Mouse (Mus musculus): ENCODE measurements around the gene Vmn1r213. TPM values are rescaled to one million over a fixed set of nuclear protein-coding genes. Genes with fewer than 3 reads are reported as not detected.

Vmn1r213 gene
- total and polyA plus RNA-seq, 3 experiments = not detected

Other genes starting within 250 kb of the Vmn1r213 start
- not detected in 2 replicates for gene Vmn1r208, start 230.3 kb upstream of the Vmn1r213 start, total RNA-seq (2012; rRNA removed)
- gene Vmn1r208, start 230.3 kb upstream of the Vmn1r213 start, polyA plus RNA-seq (2012; ENCODE audit: insufficient read depth in 1 of 2, insufficient read length in 2 of 2, low read depth in 1 of 2, low replicate concordance in 2 of 2, missing spikeins in 1 of 2) = not detected
- gene Vmn1r209, start 198.0 kb upstream of the Vmn1r213 start, total RNA-seq (2012; rRNA removed) = under 0.01 TPM in 1 of 2 replicates, not detected in the other
- gene Vmn1r209, start 198.0 kb upstream of the Vmn1r213 start, polyA plus RNA-seq (2012; ENCODE audit: insufficient read depth in 1 of 2, insufficient read length in 2 of 2, low read depth in 1 of 2, low replicate concordance in 2 of 2, missing spikeins in 1 of 2) = not detected
- 0.10 and 0.15 TPM in 2 replicates for gene Vmn1r210, start 176.3 kb upstream of the Vmn1r213 start, total RNA-seq (2012; rRNA removed)
- gene Vmn1r210, start 176.3 kb upstream of the Vmn1r213 start, polyA plus RNA-seq (2012; ENCODE audit: insufficient read depth in 1 of 2, insufficient read length in 2 of 2, low read depth in 1 of 2, low replicate concordance in 2 of 2, missing spikeins in 1 of 2) = under 1 TPM in 1 of 2 experiments, not detected in 1; 0.84 TPM
- 0.10 TPM in 1 of 2 replicates, not detected in the other for gene Vmn1r211, start 150.1 kb upstream of the Vmn1r213 start, total RNA-seq (2012; rRNA removed)
- under 1 TPM in 1 of 2 experiments, not detected in 1; 0.08 TPM for gene Vmn1r211, start 150.1 kb upstream of the Vmn1r213 start, polyA plus RNA-seq (2012; ENCODE audit: insufficient read depth in 1 of 2, insufficient read length in 2 of 2, low read depth in 1 of 2, low replicate concordance in 2 of 2, missing spikeins in 1 of 2)
- not detected in 2 replicates for gene Vmn1r212, start 123.5 kb upstream of the Vmn1r213 start, total RNA-seq (2012; rRNA removed)
- not detected for gene Vmn1r212, start 123.5 kb upstream of the Vmn1r213 start, polyA plus RNA-seq (2012; ENCODE audit: insufficient read depth in 1 of 2, insufficient read length in 2 of 2, low read depth in 1 of 2, low replicate concordance in 2 of 2, missing spikeins in 1 of 2)
- not detected in 2 replicates for gene Vmn1r214, start 22.8 kb downstream of the Vmn1r213 start, total RNA-seq (2012; rRNA removed)
- not detected for gene Vmn1r214, start 22.8 kb downstream of the Vmn1r213 start, polyA plus RNA-seq (2012; ENCODE audit: insufficient read depth in 1 of 2, insufficient read length in 2 of 2, low read depth in 1 of 2, low replicate concordance in 2 of 2, missing spikeins in 1 of 2)
- not detected in 2 replicates for gene Vmn1r215, start 60.4 kb downstream of the Vmn1r213 start, total RNA-seq (2012; rRNA removed)
- gene Vmn1r215, start 60.4 kb downstream of the Vmn1r213 start, polyA plus RNA-seq (2012; ENCODE audit: insufficient read depth in 1 of 2, insufficient read length in 2 of 2, low read depth in 1 of 2, low replicate concordance in 2 of 2, missing spikeins in 1 of 2) = not detected
- not detected in 2 replicates for gene Vmn1r217, start 110.6 kb downstream of the Vmn1r213 start, total RNA-seq (2012; rRNA removed)
- not detected for gene Vmn1r217, start 110.6 kb downstream of the Vmn1r213 start, polyA plus RNA-seq (2012; ENCODE audit: insufficient read depth in 1 of 2, insufficient read length in 2 of 2, low read depth in 1 of 2, low replicate concordance in 2 of 2, missing spikeins in 1 of 2)
- gene Vmn1r218, start 125.5 kb downstream of the Vmn1r213 start, total RNA-seq (2012; rRNA removed) = not detected in 2 replicates
- under 1 TPM in 1 of 2 experiments, not detected in 1; 0.01 TPM for gene Vmn1r218, start 125.5 kb downstream of the Vmn1r213 start, polyA plus RNA-seq (2012; ENCODE audit: insufficient read depth in 1 of 2, insufficient read length in 2 of 2, low read depth in 1 of 2, low replicate concordance in 2 of 2, missing spikeins in 1 of 2)
- not detected in 2 replicates for gene Vmn1r219, start 151.7 kb downstream of the Vmn1r213 start, total RNA-seq (2012; rRNA removed)
- gene Vmn1r219, start 151.7 kb downstream of the Vmn1r213 start, polyA plus RNA-seq (2012; ENCODE audit: insufficient read depth in 1 of 2, insufficient read length in 2 of 2, low read depth in 1 of 2, low replicate concordance in 2 of 2, missing spikeins in 1 of 2) = not detected
- gene Vmn1r220, start 180.3 kb downstream of the Vmn1r213 start, total RNA-seq (2012; rRNA removed) = not detected in 2 replicates
- not detected for gene Vmn1r220, start 180.3 kb downstream of the Vmn1r213 start, polyA plus RNA-seq (2012; ENCODE audit: insufficient read depth in 1 of 2, insufficient read length in 2 of 2, low read depth in 1 of 2, low replicate concordance in 2 of 2, missing spikeins in 1 of 2)
- not detected in 2 replicates for gene Vmn1r221, start 206.5 kb downstream of the Vmn1r213 start, total RNA-seq (2012; rRNA removed)
- not detected for gene Vmn1r221, start 206.5 kb downstream of the Vmn1r213 start, polyA plus RNA-seq (2012; ENCODE audit: insufficient read depth in 1 of 2, insufficient read length in 2 of 2, low read depth in 1 of 2, low replicate concordance in 2 of 2, missing spikeins in 1 of 2)
- gene Vmn1r222, start 228.3 kb downstream of the Vmn1r213 start, total RNA-seq (2012; rRNA removed) = not detected in 2 replicates
- not detected for gene Vmn1r222, start 228.3 kb downstream of the Vmn1r213 start, polyA plus RNA-seq (2012; ENCODE audit: insufficient read depth in 1 of 2, insufficient read length in 2 of 2, low read depth in 1 of 2, low replicate concordance in 2 of 2, missing spikeins in 1 of 2)
- not detected in 2 replicates for gene Vmn1r223, start 239.5 kb downstream of the Vmn1r213 start, total RNA-seq (2012; rRNA removed)
- gene Vmn1r223, start 239.5 kb downstream of the Vmn1r213 start, polyA plus RNA-seq (2012; ENCODE audit: insufficient read depth in 1 of 2, insufficient read length in 2 of 2, low read depth in 1 of 2, low replicate concordance in 2 of 2, missing spikeins in 1 of 2) = not detected